Mouse (Mus musculus): Measurements from ENCODE around the gene Olfr610. TPM values are rescaled to one million over a fixed set of nuclear protein-coding genes. Genes with fewer than 3 reads are reported as not detected.
"Not testable (repeated sequence)": the region's sequence is repeated elsewhere in the genome, so short reads cannot be mapped to it uniquely, and the experiment has no call there.

Gene Olfr610
- not detected for total RNA-seq (2022)

- DNase-seq, result no peak
These were observed at the start of gene Olfr610 for GRCm38 (mm10) chr7:103512022-103512421. TSS of gene Olfr610 (minus strand) at chr7:103512122.

- no peak for DNase-seq
These were observed 43.9 kb upstream of the Olfr610 start, which contains the start of gene Olfr615 for GRCm38 (mm10) chr7:103555779-103556178. TSS of gene Olfr615 (plus strand) at chr7:103556079.

GRCm38 (mm10) chr7:103547774-103548173, 35.9 kb upstream of the Olfr610 start, which contains the start of gene Olfr613:
TSS of gene Olfr613 (plus strand) at chr7:103548074.
- DNase-seq, result no peak

- not testable (repeated sequence) for DNase-seq
These were observed 30.7 kb upstream of the Olfr610 start, which contains the start of gene Olfr612 for GRCm38 (mm10) chr7:103542617-103543016. TSS of gene Olfr612 (minus strand) at chr7:103542717.

GRCm38 (mm10) chr7:103520746-103521145, 8.8 kb upstream of the Olfr610 start, which contains the start of gene Olfr611:
TSS of gene Olfr611 (minus strand) at chr7:103520846.
- DNase-seq, result not testable (repeated sequence)

GRCm38 (mm10) chr7:103497962-103498361, 14.0 kb downstream of the Olfr610 start, which contains the start of gene Olfr609:
TSS of gene Olfr609 (minus strand) at chr7:103498062.
- no peak for DNase-seq

GRCm38 (mm10) chr7:103477106-103477505, 34.8 kb downstream of the Olfr610 start:
- DNase-seq, result not testable (repeated sequence)

GRCm38 (mm10) chr7:103469577-103469976, 42.3 kb downstream of the Olfr610 start, which contains the start of gene Olfr608:
TSS of gene Olfr608 (plus strand) at chr7:103469877.
- no peak for DNase-seq

GRCm38 (mm10) chr7:103460590-103460989, 51.3 kb downstream of the Olfr610 start:
- no peak for DNase-seq

Other genes starting within 250 kb of the Olfr610 start
- not detected for gene Olfr596, start 206.5 kb downstream of the Olfr610 start, total RNA-seq (2022)
- gene Olfr597, start 195.8 kb downstream of the Olfr610 start, total RNA-seq (2022), result not detected
- not detected for gene Olfr598, start 188.6 kb downstream of the Olfr610 start, total RNA-seq (2022)
- gene Olfr599, start 176.2 kb downstream of the Olfr610 start, total RNA-seq (2022), result not detected
- gene Olfr600, start 162.5 kb downstream of the Olfr610 start, total RNA-seq (2022), result not detected
- not detected for gene Olfr601, start 149.5 kb downstream of the Olfr610 start, total RNA-seq (2022)
- gene Olfr603, start 125.9 kb downstream of the Olfr610 start, total RNA-seq (2022), result not detected
- not detected for gene Usp17lc, start 97.0 kb downstream of the Olfr610 start, total RNA-seq (2022)
- not detected for gene Olfr605, start 66.7 kb downstream of the Olfr610 start, total RNA-seq (2022)
- not detected for gene Olfr606, start 63.1 kb downstream of the Olfr610 start, total RNA-seq (2022)
- gene Olfr607, start 48.0 kb downstream of the Olfr610 start, total RNA-seq (2022), result not detected
- not detected for gene Olfr608, start 42.2 kb downstream of the Olfr610 start, total RNA-seq (2022)
- gene Olfr609, start 14.1 kb downstream of the Olfr610 start, total RNA-seq (2022), result not detected
- gene Olfr611, start 8.7 kb upstream of the Olfr610 start, total RNA-seq (2022), result not detected
- gene Olfr612, start 30.6 kb upstream of the Olfr610 start, total RNA-seq (2022), result not detected
- gene Olfr613, start 36.0 kb upstream of the Olfr610 start, total RNA-seq (2022), result not detected
- not detected for gene Olfr615, start 44.0 kb upstream of the Olfr610 start, total RNA-seq (2022)
- gene Olfr616, start 57.0 kb upstream of the Olfr610 start, total RNA-seq (2022), result not detected
- not detected for gene Olfr617, start 60.9 kb upstream of the Olfr610 start, total RNA-seq (2022)
- gene Olfr618, start 78.0 kb upstream of the Olfr610 start, total RNA-seq (2022), result not detected
- gene Olfr619, start 88.5 kb upstream of the Olfr610 start, total RNA-seq (2022), result not detected
- gene Olfr620, start 100.4 kb upstream of the Olfr610 start, total RNA-seq (2022), result not detected
- gene Olfr622, start 130.6 kb upstream of the Olfr610 start, total RNA-seq (2022), result not detected
- not detected for gene Olfr623, start 151.6 kb upstream of the Olfr610 start, total RNA-seq (2022)
- under 1 TPM in 1 of 4 experiments, not detected in 3; 0.06 TPM for gene Olfr624, start 159.1 kb upstream of the Olfr610 start, total RNA-seq (2022)
- gene Olfr625-ps1, start 170.6 kb upstream of the Olfr610 start, total RNA-seq (2022), result not detected
- gene Olfr243, start 202.5 kb upstream of the Olfr610 start, total RNA-seq (2022), result not detected
- gene Olfr628, start 218.3 kb upstream of the Olfr610 start, total RNA-seq (2022), result not detected
- gene Olfr629, start 232.8 kb upstream of the Olfr610 start, total RNA-seq (2022), result not detected
- gene Olfr630, start 245.2 kb upstream of the Olfr610 start, total RNA-seq (2022), result not detected